Mouse (Mus musculus) lung, embryonic 14.5 days (tissue): ENCODE data around the gene Prdm1. TPM values are rescaled to one million over a fixed set of nuclear protein-coding genes. Genes with fewer than 3 reads are reported as not detected.

Source experiments
- ATAC-seq: fragments of 200-750 bp; cut with Nextera tagmentation; 2 replicates; pipeline ENCODE4 v1.8.0; 2017; ENCODE audit warnings: mild to moderate bottlenecking, moderate TSS enrichment, moderate library complexity; ENCODE audit not compliant: insufficient read depth
- DNase-seq: peaks from one replicate; pipeline ENCODE4 v3.0.0-alpha.2; 2015
- H3K27ac ChIP-seq: fragments of 300-500 bp; sonication (generic); 2 replicates; pipeline ENCODE4 v1.5.1; 2014; ENCODE audit warnings: low read depth, mild to moderate bottlenecking, moderate library complexity
- H3K27me3 ChIP-seq: fragments of 300-500 bp; sonication (generic); 2 replicates; pipeline ENCODE4 v1.6.1; 2014; ENCODE audit warnings: low read length, control low read depth; ENCODE audit not compliant: insufficient read depth
- H3K36me3 ChIP-seq: fragments of 300-500 bp; sonication (generic); 2 replicates; pipeline ENCODE4 v1.6.1; 2014; ENCODE audit warnings: control low read depth; ENCODE audit not compliant: insufficient read depth
- H3K4me1 ChIP-seq: fragments of 300-500 bp; sonication (generic); 2 replicates; pipeline ENCODE4 v1.6.1; 2014; ENCODE audit warnings: antibody characterized with exemption, control low read depth; ENCODE audit not compliant: insufficient read depth
- H3K4me2 ChIP-seq: fragments of 300-500 bp; sonication (generic); 2 replicates; pipeline ENCODE4 v1.6.1; 2014; ENCODE audit warnings: mild to moderate bottlenecking
- H3K4me3 ChIP-seq: fragments of 300-500 bp; sonication (generic); 2 replicates; pipeline ENCODE4 v1.5.1; 2014; ENCODE audit warnings: low read depth, low read length
- H3K9ac ChIP-seq: fragments of 300-500 bp; sonication (generic); 2 replicates; pipeline ENCODE4 v1.6.1; 2014
- H3K9me3 ChIP-seq: fragments of 300-500 bp; sonication (generic); 2 replicates; pipeline ENCODE4 v1.6.1; 2016; ENCODE audit warnings: low read depth, low read length, control low read depth
- CTCF ChIP-seq: IDR thresholded peaks from 2 replicates; pipeline ENCODE4 v1.5.1; 2016; ENCODE audit warnings: antibody characterized with exemption, low read depth
- WGBS: fragments of 180-500 bp; shearing (Covaris S2); extraction: QIAGEN DNeasy Blood & Tissue Kit; methylation state at CpG from one replicate; pipeline ENCODE4 v1.1.7; 2014; 5-methylcytosine and 5-hydroxymethylcytosine counted together
- polyA plus RNA-seq: library from polyadenylated mRNA; unstranded; fragments of >200 nt; fragmentation: Nextera tagmentation; extraction: Ambion mirVana; gene quantifications from 2 replicates; pipeline ENCODE4 v1.2.1, GENCODE M21; 2014

The Prdm1 gene
- polyA plus RNA-seq, 1 experiment from 2014 or later: 2.7 TPM

- peak; percentile 38 for DNase-seq
- Histone ChIP-seq H3K27ac (no peak overlapping the region), H3K36me3 (no peaks in the 10 kb centered on the region), H3K27me3 (peaks cover 16% of the 10 kb centered on the region), H3K9ac (peak overlapping the region; percentile 54), H3K4me1 (peaks cover 9% of the 10 kb centered on the region), H3K4me3 (peak overlapping the region; percentile 57), H3K4me2 (peak overlapping the region; percentile 94), H3K9me3 (no peaks in the 10 kb centered on the region)
- WGBS: under 1% methylated on average over 25 of the region's 25 CpGs
- TF ChIP-seq CTCF: no peak
- no peak for ATAC-seq
Measured at GRCm38 (mm10) chr10:44457791-44458533, 70.3 kb downstream of the Prdm1 start.

DNA sequence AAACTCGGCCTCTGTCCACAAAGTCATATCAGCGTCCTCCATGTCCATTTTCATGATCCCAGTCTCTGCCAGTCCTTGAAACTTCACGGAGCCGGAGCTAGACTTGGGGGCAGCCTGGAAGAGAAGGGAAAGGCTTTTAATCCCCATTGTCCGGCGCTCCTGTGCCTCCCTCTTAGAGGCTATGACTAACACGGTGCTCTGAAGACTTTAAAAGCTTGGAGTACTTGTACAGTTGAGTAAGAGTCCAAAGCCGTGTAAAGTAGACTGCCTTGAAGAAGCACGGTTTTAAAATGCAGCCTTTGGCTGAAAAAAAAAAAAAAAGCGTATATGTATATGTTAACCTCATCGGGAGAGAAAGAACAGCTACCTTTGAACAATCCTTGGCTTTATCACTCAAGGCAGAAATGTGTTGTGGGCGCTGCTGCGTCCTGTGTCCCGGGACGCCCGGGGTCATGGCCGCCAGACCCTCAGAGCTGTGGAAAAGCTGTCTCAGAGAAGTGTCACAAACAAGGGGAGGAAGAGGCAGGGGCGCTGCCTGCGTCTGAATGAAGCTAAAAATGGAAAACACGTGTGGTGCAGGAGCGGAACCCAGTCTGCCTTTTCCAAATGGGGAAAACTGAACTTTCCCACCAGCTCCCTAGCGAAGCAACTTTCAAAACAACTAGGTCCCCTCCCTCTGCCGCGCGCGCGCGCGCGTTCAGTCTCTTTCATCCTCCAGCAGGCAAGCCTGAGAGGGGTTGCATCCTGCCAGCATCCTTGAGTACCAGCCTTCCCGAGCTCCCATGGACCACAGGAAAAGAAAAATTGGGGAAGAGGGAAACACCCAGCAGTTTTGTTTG, 71.3 kb downstream of the Prdm1 start:
- H3K4me2 ChIP-seq: peak overlapping the region; percentile 94
- peak; percentile 70 for DNase-seq
- H3K36me3 ChIP-seq: no peaks in the 10 kb centered on the region
- peak overlapping the region; percentile 44 for H3K9ac ChIP-seq
- H3K4me3 ChIP-seq: peak overlapping the region; percentile 57
- no peak for ATAC-seq
- no peak overlapping the region for H3K27ac ChIP-seq
- peaks cover 5% of the 10 kb centered on the region; the same call in 1 of the 2 replicates for H3K4me1 ChIP-seq
- WGBS: 2% methylated on average over 31 of the region's 31 CpGs
- no peaks in the 10 kb centered on the region for H3K9me3 ChIP-seq
- no peak for TF ChIP-seq CTCF
- peaks cover 16% of the 10 kb centered on the region for H3K27me3 ChIP-seq

DNA sequence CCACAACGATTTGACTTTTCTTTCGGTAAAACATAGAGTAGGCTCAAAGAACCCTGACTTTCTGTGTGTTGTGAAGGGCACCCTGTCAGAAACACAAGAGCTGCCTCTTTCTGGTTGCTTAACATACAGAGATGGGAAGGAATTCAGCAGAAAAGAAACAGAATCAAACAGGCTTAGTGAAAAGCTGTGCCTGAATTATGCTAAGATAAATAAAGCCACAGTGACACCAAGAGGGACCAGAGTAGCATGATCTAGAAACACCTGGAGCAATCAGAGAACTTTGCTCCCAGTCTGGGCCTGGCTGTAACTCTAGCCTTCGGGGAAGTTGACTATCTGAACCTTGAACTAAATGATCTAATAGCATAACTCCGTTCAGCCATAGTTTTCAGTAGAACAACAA, 73.5 kb downstream of the Prdm1 start:
- Histone ChIP-seq H3K9ac (no peak overlapping the region), H3K27ac (no peak overlapping the region)

DNA sequence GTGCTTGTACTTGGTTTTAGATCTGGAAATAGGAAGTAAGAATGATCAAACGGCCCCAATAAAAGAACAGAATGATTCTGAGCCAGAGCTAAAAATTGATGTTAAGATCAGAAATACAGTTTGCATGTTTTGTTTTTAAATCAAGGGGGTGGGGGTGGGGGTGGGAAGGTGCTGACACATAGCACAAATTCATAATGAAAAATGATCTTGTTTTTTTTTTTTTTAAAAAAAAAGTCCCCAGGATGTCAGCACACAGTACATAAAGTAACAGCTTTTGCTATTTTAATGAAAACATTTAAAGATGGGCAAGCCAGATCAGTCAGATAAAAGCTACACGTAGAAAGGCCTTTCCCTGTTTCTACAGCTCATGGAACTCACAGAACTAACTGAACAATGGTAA, 74.2 kb downstream of the Prdm1 start:
- no peak overlapping the region for H3K9ac ChIP-seq
- WGBS: 43% methylated on average over 2 of the region's 2 CpGs
- peaks cover 11% of the 10 kb centered on the region; the same call in 1 of the 2 replicates for H3K27me3 ChIP-seq
- no peak for ATAC-seq
- no peaks in the 10 kb centered on the region for H3K36me3 ChIP-seq
- H3K4me2 ChIP-seq: no peak overlapping the region
- H3K4me3 ChIP-seq: no peak overlapping the region
- DNase-seq: no peak
- H3K4me1 ChIP-seq: peaks cover 5% of the 10 kb centered on the region; the same call in 1 of the 2 replicates
- no peak overlapping the region for H3K27ac ChIP-seq
- no peaks in the 10 kb centered on the region for H3K9me3 ChIP-seq
- TF ChIP-seq CTCF: no peak

More for the DNA sequence above, 73.5 kb downstream of the Prdm1 start:
- peak; percentile 24; the same call in 1 of the 2 replicates for TF ChIP-seq CTCF
- no peak for ATAC-seq
- Histone ChIP-seq H3K9me3 (no peaks in the 10 kb centered on the region), H3K4me2 (0 out of 2 replicates have a peak overlapping the region, but pooled peaks have one; percentile 10), H3K27me3 (peaks cover 16% of the 10 kb centered on the region), H3K36me3 (no peaks in the 10 kb centered on the region), H3K4me1 (peaks cover 5% of the 10 kb centered on the region; the same call in 1 of the 2 replicates), H3K4me3 (no peak overlapping the region)
- DNase-seq: peak; percentile 42
- 55% methylated on average over 4 of the region's 4 CpGs for WGBS

- Histone ChIP-seq H3K9ac (no peak overlapping the region), H3K27ac (no peak overlapping the region), H3K27me3 (no peaks in the 10 kb centered on the region), H3K9me3 (no peaks in the 10 kb centered on the region), H3K36me3 (no peaks in the 10 kb centered on the region), H3K4me1 (peaks cover 10% of the 10 kb centered on the region; the same call in 1 of the 2 replicates), H3K4me3 (no peak overlapping the region), H3K4me2 (no peak overlapping the region)
- 85% methylated on average over 2 of the region's 2 CpGs for WGBS
- ATAC-seq (no peak), DNase-seq (no peak)
- TF ChIP-seq CTCF: no peak
Measured at GRCm38 (mm10) chr10:44450835-44451234, 77.5 kb downstream of the Prdm1 start.

DNA sequence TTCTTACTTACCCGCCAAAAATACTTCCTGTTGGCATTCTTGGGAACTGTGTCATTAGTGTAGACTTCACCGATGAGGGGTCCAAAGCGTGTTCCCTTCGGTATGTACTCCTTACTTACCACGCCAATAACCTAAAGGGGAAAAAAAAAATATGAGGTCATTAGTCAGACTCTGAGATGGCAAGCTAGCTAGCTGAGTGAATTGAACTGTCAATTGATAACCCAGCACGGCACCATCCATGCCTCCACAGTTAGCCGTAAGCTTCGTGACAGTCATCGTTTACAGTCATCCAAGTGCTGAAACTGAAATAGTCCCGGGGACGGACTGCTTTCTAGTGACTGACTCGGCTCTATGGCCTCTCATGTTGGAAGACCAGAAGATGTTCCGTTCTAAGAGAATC, 78.2 kb downstream of the Prdm1 start:
- no peaks in the 10 kb centered on the region for H3K27me3 ChIP-seq
- H3K27ac ChIP-seq: no peak overlapping the region
- DNase-seq: no peak
- H3K9me3 ChIP-seq: no peaks in the 10 kb centered on the region
- ATAC-seq: no peak
- H3K4me2 ChIP-seq: no peak overlapping the region
- H3K36me3 ChIP-seq: no peaks in the 10 kb centered on the region
- peaks cover 12% of the 10 kb centered on the region; the same call in 1 of the 2 replicates for H3K4me1 ChIP-seq
- no peak overlapping the region for H3K9ac ChIP-seq
- no peak overlapping the region for H3K4me3 ChIP-seq
- 85% methylated on average over 13 of the region's 13 CpGs for WGBS
- TF ChIP-seq CTCF: no peak

- H3K4me1 ChIP-seq: peaks cover 15% of the 10 kb centered on the region; the same call in 1 of the 2 replicates
- H3K27me3 ChIP-seq: no peaks in the 10 kb centered on the region
- H3K9me3 ChIP-seq: no peaks in the 10 kb centered on the region
- no peak for DNase-seq
- 80% methylated on average over 5 of the region's 5 CpGs for WGBS
- no peak overlapping the region for H3K4me2 ChIP-seq
- no peaks in the 10 kb centered on the region for H3K36me3 ChIP-seq
- TF ChIP-seq CTCF: no peak
- H3K4me3 ChIP-seq: no peak overlapping the region
- ATAC-seq: no peak
- H3K9ac ChIP-seq: no peak overlapping the region
- no peak overlapping the region for H3K27ac ChIP-seq
Measured at GRCm38 (mm10) chr10:44449666-44450065, 78.6 kb downstream of the Prdm1 start.
